Mouse (Mus musculus) limb, embryonic 15.5 days (tissue): ENCODE data around the gene Lyg2. TPM values are rescaled to one million over a fixed set of nuclear protein-coding genes. Genes with fewer than 3 reads are reported as not detected.

Source experiments
- ATAC-seq: fragments of 200-750 bp; cut with Nextera tagmentation; 2 replicates; pipeline ENCODE4 v1.8.0; 2017; ENCODE audit warnings: low read depth, moderate TSS enrichment; ENCODE audit not compliant: insufficient number of reproducible peaks, low FRiP score, low TSS enrichment
- H3K27ac ChIP-seq: fragments of 300-500 bp; sonication (generic); 2 replicates; pipeline ENCODE4 v1.5.1; 2015; ENCODE audit warnings: moderate library complexity, mild to moderate bottlenecking, inconsistent platforms
- H3K27me3 ChIP-seq: fragments of 300-500 bp; sonication (generic); 2 replicates; pipeline ENCODE4 v1.6.1; 2015; ENCODE audit warnings: inconsistent platforms
- H3K36me3 ChIP-seq: fragments of 300-500 bp; sonication (generic); 2 replicates; pipeline ENCODE4 v1.6.1; 2015; ENCODE audit warnings: inconsistent platforms
- H3K4me1 ChIP-seq: fragments of 300-500 bp; sonication (generic); 2 replicates; pipeline ENCODE4 v1.6.1; 2015; ENCODE audit warnings: inconsistent platforms
- H3K4me2 ChIP-seq: fragments of 300-500 bp; sonication (generic); 2 replicates; pipeline ENCODE4 v1.6.1; 2015; ENCODE audit warnings: mild to moderate bottlenecking, inconsistent platforms
- H3K4me3 ChIP-seq: fragments of 300-500 bp; sonication (generic); 2 replicates; pipeline ENCODE4 v1.5.1; 2015; ENCODE audit warnings: mild to moderate bottlenecking, inconsistent platforms
- H3K9ac ChIP-seq: fragments of 300-500 bp; sonication (generic); 2 replicates; pipeline ENCODE4 v1.6.1; 2015; ENCODE audit warnings: inconsistent platforms
- H3K9me3 ChIP-seq: fragments of 300-500 bp; sonication (generic); 2 replicates; pipeline ENCODE4 v1.6.1; 2016; ENCODE audit warnings: inconsistent platforms
- WGBS: fragments of 180-500 bp; shearing (Covaris S2); methylation state at CpG from one replicate; pipeline ENCODE4 v1.1.7; 2015; 5-methylcytosine and 5-hydroxymethylcytosine counted together
- polyA plus RNA-seq: library from polyadenylated mRNA; unstranded; fragments of >200 nt; fragmentation: Nextera tagmentation; extraction: Ambion mirVana; gene quantifications from 2 replicates; pipeline ENCODE4 v1.2.1, GENCODE M21; 2015

Lyg2 gene
- not detected in 2 replicates for polyA plus RNA-seq

DNA sequence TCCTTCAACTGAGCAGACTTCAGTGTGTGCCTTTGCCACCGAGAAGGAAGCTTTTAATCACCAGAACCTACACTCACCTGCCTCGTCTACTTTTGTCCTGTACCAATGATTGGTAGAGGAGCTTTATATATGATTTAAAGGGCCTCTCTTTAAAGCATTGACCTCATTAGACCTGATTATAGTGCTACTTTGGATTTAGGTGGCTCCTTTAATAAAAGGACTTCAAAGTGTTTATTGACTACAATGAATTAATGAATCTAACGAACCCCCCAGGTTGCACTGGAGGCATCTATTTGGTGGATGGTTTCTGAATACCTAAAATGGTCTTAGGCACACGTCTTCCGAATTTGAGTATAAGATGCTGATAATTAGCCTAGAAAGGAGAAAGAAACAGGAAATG, at the start of gene Lyg2:
Gene Lyg2 (minus strand): TSS at position 101 of the 400 bp plus-strand sequence.
- Histone ChIP-seq H3K27me3 (peaks cover 4% of the 10 kb centered on the region; the same call in 1 of the 2 replicates), H3K4me1 (no peaks in the 10 kb centered on the region), H3K36me3 (no peaks in the 10 kb centered on the region), H3K27ac (no peak within 1 kb of the TSS), H3K9ac (no peak within 1 kb of the TSS), H3K4me2 (no peak within 1 kb of the TSS), H3K4me3 (no peak within 1 kb of the TSS), H3K9me3 (no peaks in the 10 kb centered on the region)
- whole genome bisulfite sequencing = 35% methylated on average over 5 of the region's 5 CpGs
- no peak for ATAC-seq

DNA sequence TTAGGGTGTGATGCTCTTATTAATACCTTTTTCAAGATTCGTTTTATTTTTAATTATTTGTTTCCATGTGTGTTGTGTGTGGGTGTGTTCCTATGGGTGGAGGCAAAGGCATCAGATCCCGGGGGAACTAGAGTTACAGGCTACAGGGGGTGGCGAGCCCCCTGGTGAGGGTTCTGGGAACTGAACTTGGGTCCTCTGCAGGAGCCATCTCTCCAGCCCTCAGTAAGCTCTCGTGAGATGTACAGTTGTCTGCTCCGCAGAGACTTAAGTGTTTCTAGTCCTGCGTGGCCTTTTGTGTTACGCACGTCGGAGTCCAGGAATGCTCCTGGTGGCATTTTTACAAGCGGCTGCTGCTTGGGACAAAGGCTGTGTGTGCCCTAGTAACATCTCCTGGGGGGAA, 49.3 kb upstream of the Lyg2 start:
- ATAC-seq = no peak
- H3K9ac ChIP-seq = no peak overlapping the region
- H3K36me3 ChIP-seq = no peaks in the 10 kb centered on the region
- H3K27ac ChIP-seq = no peak overlapping the region
- H3K4me1 ChIP-seq = no peaks in the 10 kb centered on the region
- 45% methylated on average over 10 of the region's 10 CpGs for WGBS
- H3K27me3 ChIP-seq = no peaks in the 10 kb centered on the region
- no peak overlapping the region for H3K4me2 ChIP-seq
- no peaks in the 10 kb centered on the region for H3K9me3 ChIP-seq
- no peak overlapping the region for H3K4me3 ChIP-seq

DNA sequence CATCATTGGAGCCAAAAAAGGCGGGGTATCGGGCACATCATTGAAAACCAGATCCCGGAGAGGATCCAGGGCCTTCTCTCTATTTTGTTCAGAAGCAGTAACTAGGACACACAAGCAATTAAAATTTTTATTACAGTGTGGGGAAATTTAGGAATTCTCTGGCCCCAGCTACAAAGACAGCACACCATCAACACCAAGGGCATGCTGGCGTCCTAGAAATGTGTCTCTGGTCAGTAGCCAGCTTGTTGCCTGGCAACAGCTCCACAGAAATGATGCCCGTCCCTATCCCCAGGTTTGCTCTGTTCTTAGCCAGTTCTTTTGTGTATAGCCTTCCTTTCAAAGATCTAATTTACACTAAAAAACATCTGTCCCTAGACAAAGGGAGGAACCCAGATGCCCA, 43.2 kb upstream of the Lyg2 start:
- no peak overlapping the region for H3K4me2 ChIP-seq
- 69% methylated on average over 5 of the region's 5 CpGs for WGBS
- no peak for ATAC-seq
- H3K27me3 ChIP-seq = no peaks in the 10 kb centered on the region
- H3K4me1 ChIP-seq = no peaks in the 10 kb centered on the region
- H3K4me3 ChIP-seq = no peak overlapping the region
- H3K9ac ChIP-seq = no peak overlapping the region
- H3K27ac ChIP-seq = no peak overlapping the region
- no peaks in the 10 kb centered on the region for H3K36me3 ChIP-seq
- H3K9me3 ChIP-seq = no peaks in the 10 kb centered on the region

DNA sequence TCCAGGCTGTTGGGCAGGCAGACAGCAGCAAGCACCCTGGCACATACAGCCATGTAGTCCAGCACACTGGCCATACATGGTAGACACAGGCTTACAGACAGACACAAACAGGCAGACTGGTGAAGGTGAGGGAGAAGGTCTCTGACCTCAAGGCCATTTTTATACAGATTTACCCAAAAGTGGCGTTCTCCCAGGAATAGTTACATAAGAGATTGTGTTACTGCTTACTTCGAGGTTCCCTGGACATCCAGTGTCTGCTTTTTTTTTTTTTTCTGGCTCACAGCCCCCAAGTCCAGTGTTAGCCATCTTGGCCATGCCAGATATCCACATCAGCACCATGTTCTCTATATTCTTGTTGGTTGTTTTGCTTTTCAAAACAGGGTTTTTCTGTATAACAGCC, 42.2 kb upstream of the Lyg2 start:
- 68% methylated on average over 2 of the region's 2 CpGs for WGBS
- Histone ChIP-seq H3K9me3 (no peaks in the 10 kb centered on the region), H3K27me3 (no peaks in the 10 kb centered on the region)

DNA sequence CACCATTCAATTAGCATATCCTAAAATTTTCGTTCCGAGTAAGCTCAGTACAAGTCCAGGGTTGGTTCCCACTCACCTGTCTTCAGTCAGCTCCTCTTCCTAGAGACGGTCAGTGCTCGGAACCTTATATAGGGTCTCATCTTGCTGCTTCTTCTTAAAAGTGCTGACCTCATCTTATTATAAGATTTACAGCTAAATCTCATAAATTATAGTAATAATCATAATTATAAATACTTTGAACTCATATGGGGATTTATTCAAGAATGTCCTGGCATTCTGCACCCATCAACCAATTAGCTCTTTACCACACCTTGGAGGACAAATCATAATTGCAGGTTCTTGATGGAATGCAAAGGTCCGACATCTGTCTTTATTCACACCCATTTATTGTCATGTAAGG, 41.4 kb upstream of the Lyg2 start, which contains the start of gene Lyg1:
Gene Lyg1 (minus strand): TSS at position 101 of the 400 bp plus-strand sequence.
- Histone ChIP-seq H3K27ac (no peak within 1 kb of the TSS), H3K4me1 (no peaks in the 10 kb centered on the region), H3K9ac (no peak within 1 kb of the TSS), H3K4me3 (no peak within 1 kb of the TSS), H3K9me3 (no peaks in the 10 kb centered on the region), H3K4me2 (no peak within 1 kb of the TSS), H3K27me3 (no peaks in the 10 kb centered on the region), H3K36me3 (no peaks in the 10 kb centered on the region)
- ATAC-seq = no peak
- 77% methylated on average over 5 of the region's 5 CpGs for WGBS

More for the DNA sequence above, 42.2 kb upstream of the Lyg2 start:
- Histone ChIP-seq H3K4me3 (no peak overlapping the region), H3K36me3 (no peaks in the 10 kb centered on the region), H3K4me2 (no peak overlapping the region), H3K27ac (no peak overlapping the region), H3K9ac (no peak overlapping the region), H3K4me1 (no peaks in the 10 kb centered on the region)
- ATAC-seq = no peak

DNA sequence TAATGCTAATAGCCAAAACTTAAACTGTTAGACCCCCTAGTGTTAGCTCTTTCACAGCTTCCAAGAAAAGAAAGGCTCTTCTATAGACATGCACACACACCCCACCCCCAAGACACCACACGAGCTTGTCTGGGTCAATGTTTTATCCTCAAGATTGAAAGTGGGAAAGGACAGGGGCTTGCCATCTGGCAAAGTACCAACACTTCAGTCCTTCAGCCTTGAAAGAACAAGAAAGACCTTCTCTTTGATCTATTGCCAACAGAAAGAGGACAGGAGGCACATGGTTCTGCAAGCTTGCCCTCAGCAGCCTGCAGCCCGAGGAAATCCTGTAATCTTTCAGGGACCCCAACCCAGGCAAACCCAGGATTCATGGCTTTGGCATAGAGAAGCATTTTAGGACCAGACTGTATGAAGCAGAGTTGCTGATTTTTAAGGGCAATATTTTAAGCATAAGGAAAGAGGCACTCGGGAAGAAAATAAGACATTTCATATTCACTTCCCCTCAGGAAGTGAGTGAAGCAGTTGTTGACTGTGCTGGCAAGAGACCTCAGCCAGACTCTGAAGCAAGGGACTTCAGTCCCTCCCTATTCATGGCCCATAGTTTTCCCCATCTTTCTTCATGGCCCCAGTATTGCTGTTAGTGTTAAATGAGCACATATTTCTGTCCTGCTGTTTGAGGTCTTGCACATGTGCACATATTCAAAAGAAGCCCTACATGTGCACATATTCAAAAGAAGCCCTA, 40.6 kb upstream of the Lyg2 start:
- no peak for ATAC-seq
- Histone ChIP-seq H3K27me3 (no peaks in the 10 kb centered on the region), H3K9me3 (no peaks in the 10 kb centered on the region), H3K36me3 (no peaks in the 10 kb centered on the region), H3K27ac (no peak overlapping the region), H3K4me1 (no peaks in the 10 kb centered on the region), H3K4me3 (no peak overlapping the region), H3K4me2 (no peak overlapping the region), H3K9ac (no peak overlapping the region)
- 24% methylated on average over 3 of the region's 3 CpGs for WGBS

DNA sequence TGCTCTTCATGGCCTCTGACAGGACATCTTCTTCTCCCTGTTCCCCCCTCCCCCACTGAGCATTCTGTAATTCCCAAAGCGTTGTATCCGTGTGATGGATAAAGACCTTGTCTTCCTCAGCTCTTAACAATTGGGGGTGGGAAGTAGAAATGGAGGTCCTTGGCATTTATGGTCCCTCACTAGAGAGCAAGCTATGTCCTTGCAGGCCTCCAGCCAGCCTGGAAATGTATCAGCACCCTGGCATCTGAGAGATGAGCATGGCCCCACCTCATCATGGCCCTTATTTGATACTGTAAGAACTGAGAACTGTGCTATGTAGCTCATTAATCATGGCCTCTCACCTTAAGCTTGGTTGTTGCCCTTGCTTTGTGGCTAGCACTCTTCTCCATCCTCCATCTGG, 39.0 kb upstream of the Lyg2 start:
- no peak overlapping the region for H3K4me3 ChIP-seq
- no peaks in the 10 kb centered on the region for H3K9me3 ChIP-seq
- H3K27ac ChIP-seq = no peak overlapping the region
- no peaks in the 10 kb centered on the region for H3K36me3 ChIP-seq
- no peaks in the 10 kb centered on the region for H3K27me3 ChIP-seq
- H3K9ac ChIP-seq = no peak overlapping the region
- no peak for ATAC-seq
- H3K4me2 ChIP-seq = no peak overlapping the region
- no peaks in the 10 kb centered on the region for H3K4me1 ChIP-seq
- 86% methylated on average over 2 of the region's 2 CpGs for WGBS

DNA sequence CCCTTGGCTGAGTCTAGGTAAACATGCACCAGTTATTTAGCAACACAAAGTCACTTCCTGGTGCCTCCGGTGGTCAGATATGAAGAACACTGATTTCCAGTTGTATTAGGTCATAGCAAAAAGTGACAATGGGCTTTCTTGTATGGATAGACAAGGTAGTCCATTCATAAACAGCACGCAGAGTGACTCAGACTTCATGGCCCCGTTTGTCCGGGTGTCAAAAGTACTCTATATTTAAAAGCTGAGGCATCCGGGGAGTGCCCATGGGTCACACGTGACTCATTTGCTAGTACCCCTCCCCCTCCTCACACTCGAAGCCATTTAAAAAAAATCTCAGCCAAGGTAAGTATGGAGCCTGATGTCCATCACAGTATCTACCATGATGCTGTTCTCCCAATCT, 38.5 kb upstream of the Lyg2 start:
- H3K4me2 ChIP-seq = no peak overlapping the region
- no peaks in the 10 kb centered on the region for H3K9me3 ChIP-seq
- no peaks in the 10 kb centered on the region for H3K4me1 ChIP-seq
- ATAC-seq = no peak
- no peak overlapping the region for H3K4me3 ChIP-seq
- H3K9ac ChIP-seq = no peak overlapping the region
- WGBS = 80% methylated on average over 7 of the region's 7 CpGs
- no peak overlapping the region for H3K27ac ChIP-seq
- H3K27me3 ChIP-seq = no peaks in the 10 kb centered on the region
- H3K36me3 ChIP-seq = no peaks in the 10 kb centered on the region

DNA sequence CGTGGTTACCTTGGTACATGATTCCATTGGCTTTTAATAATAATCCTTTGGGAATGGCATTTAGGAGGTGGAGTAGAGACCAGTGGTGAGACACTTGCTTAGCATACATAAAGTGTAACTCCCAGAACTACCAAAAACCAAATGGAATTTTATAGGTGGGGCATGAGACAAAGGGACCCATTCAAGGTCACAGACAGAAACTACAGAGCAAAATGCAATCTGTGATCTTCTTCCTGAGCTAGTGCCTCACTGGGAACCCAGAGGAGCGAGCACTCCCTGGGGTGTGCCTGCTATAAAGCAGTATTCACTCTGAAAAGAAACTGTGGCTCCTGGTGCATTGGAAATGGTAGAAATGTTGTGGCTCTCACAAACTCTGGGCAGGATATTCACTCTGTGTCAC, 32.6 kb upstream of the Lyg2 start:
- ATAC-seq = no peak
- Histone ChIP-seq H3K4me1 (no peaks in the 10 kb centered on the region), H3K36me3 (no peaks in the 10 kb centered on the region), H3K9me3 (no peaks in the 10 kb centered on the region), H3K9ac (no peak overlapping the region), H3K4me3 (no peak overlapping the region), H3K27ac (no peak overlapping the region), H3K27me3 (no peaks in the 10 kb centered on the region), H3K4me2 (no peak overlapping the region)
- 81% methylated on average over 2 of the region's 2 CpGs for WGBS

DNA sequence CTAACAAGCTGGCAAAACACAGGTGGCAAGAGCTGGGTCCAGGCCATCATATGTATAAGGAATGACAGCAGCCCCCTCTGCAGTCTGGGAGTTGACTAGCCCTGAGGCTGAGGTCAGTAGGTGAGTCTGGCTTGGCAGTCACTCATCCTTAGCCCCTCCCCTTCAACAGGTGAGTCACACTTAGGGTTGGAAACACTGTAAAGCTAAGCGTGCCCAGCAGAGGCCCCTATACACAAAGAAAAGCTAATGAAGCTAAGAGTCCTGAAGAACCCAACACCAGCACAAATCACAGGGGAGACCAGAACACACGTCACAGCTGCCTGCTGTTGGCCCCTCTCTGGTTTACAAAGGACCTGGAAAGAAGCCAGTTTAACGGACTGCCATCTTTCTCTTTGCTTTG, 15.5 kb upstream of the Lyg2 start:
- H3K9ac ChIP-seq = no peak overlapping the region
- no peak for ATAC-seq
- H3K4me3 ChIP-seq = no peak overlapping the region
- no peaks in the 10 kb centered on the region for H3K36me3 ChIP-seq
- H3K4me2 ChIP-seq = no peak overlapping the region
- H3K27ac ChIP-seq = no peak overlapping the region
- H3K9me3 ChIP-seq = no peaks in the 10 kb centered on the region
- H3K4me1 ChIP-seq = no peaks in the 10 kb centered on the region
- WGBS = 11% methylated on average over 3 of the region's 3 CpGs
- no peaks in the 10 kb centered on the region for H3K27me3 ChIP-seq

DNA sequence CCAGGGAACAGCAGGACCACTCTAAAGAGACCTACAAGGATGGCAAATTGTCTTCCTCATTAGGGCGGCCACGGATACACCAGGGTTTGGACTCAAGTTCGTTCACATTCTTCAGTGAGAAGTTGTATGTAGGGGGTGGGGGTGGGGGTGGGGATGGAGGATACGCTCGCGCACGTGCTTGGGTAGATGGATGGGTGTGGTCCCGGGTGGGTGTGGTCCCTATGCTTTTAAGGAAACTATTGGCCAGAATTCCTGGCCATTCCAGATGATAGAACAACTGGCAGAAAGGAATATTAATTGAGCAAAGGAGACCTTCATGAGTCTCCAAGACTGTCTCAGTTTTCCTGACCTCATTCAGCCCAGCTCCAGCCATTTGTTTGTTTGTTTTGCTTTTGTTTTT, 9.7 kb upstream of the Lyg2 start:
- H3K27ac ChIP-seq = no peak overlapping the region
- no peak for ATAC-seq
- no peaks in the 10 kb centered on the region for H3K9me3 ChIP-seq
- no peak overlapping the region for H3K4me3 ChIP-seq
- no peaks in the 10 kb centered on the region for H3K27me3 ChIP-seq
- H3K9ac ChIP-seq = no peak overlapping the region
- no peaks in the 10 kb centered on the region for H3K4me1 ChIP-seq
- H3K36me3 ChIP-seq = no peaks in the 10 kb centered on the region
- no peak overlapping the region for H3K4me2 ChIP-seq
- 74% methylated on average over 8 of the region's 8 CpGs for WGBS

DNA sequence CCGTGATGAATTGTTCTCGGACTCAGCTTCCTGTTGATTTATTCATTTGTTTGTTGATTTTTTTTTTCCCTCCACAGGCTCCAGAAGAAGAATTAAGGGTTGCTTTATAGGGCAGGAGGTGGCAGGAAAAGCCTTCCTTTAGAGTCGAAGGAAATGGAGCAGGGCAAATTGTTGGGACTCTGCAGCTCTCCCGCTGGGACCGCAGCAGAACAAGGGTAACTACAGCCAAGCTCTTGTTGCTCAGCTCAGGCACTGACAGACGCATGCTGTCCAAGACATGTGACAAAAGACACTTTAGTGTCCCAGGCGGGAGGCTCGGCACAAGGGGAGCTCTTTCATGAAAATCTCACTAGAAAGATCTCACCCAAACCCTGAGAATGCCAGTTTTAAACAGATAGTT, 6.2 kb upstream of the Lyg2 start:
- no peaks in the 10 kb centered on the region for H3K36me3 ChIP-seq
- no peaks in the 10 kb centered on the region for H3K27me3 ChIP-seq
- no peaks in the 10 kb centered on the region for H3K9me3 ChIP-seq
- ATAC-seq = no peak
- H3K27ac ChIP-seq = no peak overlapping the region
- H3K4me1 ChIP-seq = no peaks in the 10 kb centered on the region
- 44% methylated on average over 8 of the region's 8 CpGs for WGBS
- H3K4me3 ChIP-seq = no peak overlapping the region
- no peak overlapping the region for H3K4me2 ChIP-seq
- H3K9ac ChIP-seq = no peak overlapping the region

DNA sequence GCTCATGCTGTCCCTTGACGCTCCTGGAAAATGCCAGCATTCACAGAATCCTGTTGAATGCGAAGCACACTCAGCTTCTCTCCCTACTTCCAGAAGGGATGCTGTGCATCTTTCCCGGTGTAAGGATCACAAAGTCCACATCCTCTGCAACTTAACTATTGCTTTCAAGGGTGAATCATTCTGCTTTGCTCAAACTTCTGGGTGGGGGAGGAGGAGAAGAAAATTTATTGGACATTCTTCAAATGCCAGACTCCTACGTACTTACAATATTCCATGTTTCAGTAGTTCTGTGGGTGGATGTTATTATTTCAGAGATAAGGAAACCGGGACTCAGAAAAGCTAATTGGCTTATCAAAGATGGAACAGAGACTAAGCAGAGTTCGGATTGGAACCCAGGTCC, 1.8 kb upstream of the Lyg2 start:
- H3K4me2 ChIP-seq = no peak overlapping the region
- no peak for ATAC-seq
- H3K27ac ChIP-seq = no peak overlapping the region
- no peaks in the 10 kb centered on the region for H3K36me3 ChIP-seq
- no peaks in the 10 kb centered on the region for H3K4me1 ChIP-seq
- H3K9ac ChIP-seq = no peak overlapping the region
- peaks cover 4% of the 10 kb centered on the region; the same call in 1 of the 2 replicates for H3K27me3 ChIP-seq
- no peak overlapping the region for H3K4me3 ChIP-seq
- no peaks in the 10 kb centered on the region for H3K9me3 ChIP-seq
- 56% methylated on average over 6 of the region's 6 CpGs for WGBS
